Mouse (Mus musculus) heart, postnatal 14 days (tissue): ENCODE measurements around the gene Vmn1r69. TPM values are rescaled to one million over a fixed set of nuclear protein-coding genes. Genes with fewer than 3 reads are reported as not detected.

Source experiments
- DNase-seq, 2 experiments: peaks; one replicate each; pipeline ENCODE4 v3.0.0; 2021 to 2022
- intact Hi-C: fragments of 180-260 bp; cut with DNase I; formaldehyde crosslinking; loops from one replicate; pipeline ENCODE4 v1.15.1; 2025
- long read RNA-seq, 2 experiments: library from polyadenylated mRNA; stranded (forward); transcript quantifications; one replicate each; pipeline ENCODE4 v2.0.0; 2021
- total RNA-seq, 2 experiments: library from RNA; stranded (reverse); gene quantifications; 2 replicates each; pipeline ENCODE4 v1.2.3; 2021

Vmn1r69 gene
- total RNA-seq = not detected
- long read RNA-seq, experiment 1 = 0 reads
- long read RNA-seq, experiment 2 = 0 reads

- intact Hi-C loops = no loop called here
- DNase-seq = no peak
Measured at GRCm38 (mm10) chr7:10613559-10613958, at the start of gene Vmn1r69. Gene Vmn1r69 (minus strand): TSS chr7:10613659.

GRCm38 (mm10) chr7:10631232-10631631 lies 17.8 kb upstream of the Vmn1r69 start, which contains the start of gene Vmn1r70:
Gene Vmn1r70 (plus strand): TSS chr7:10631532.
- intact Hi-C loops = no loop called here
- DNase-seq = no peak

- no peak for DNase-seq
- intact Hi-C loops = no loop called here
Measured at GRCm38 (mm10) chr7:10558385-10558784, 55.1 kb downstream of the Vmn1r69 start, which contains the start of gene Vmn1r68. Gene Vmn1r68 (minus strand): TSS chr7:10558485.

Other genes with a start within 250 kb of the Vmn1r69 start
- not detected for gene Vmn1r67, start 170.3 kb downstream of the Vmn1r69 start, total RNA-seq
- 1 to 10 TPM; 1.7 to 2.1 TPM for gene Zik1, start 118.3 kb downstream of the Vmn1r69 start, total RNA-seq
- gene Vmn1r68, start 55.2 kb downstream of the Vmn1r69 start, total RNA-seq = not detected
- not detected for gene Vmn1r70, start 17.9 kb upstream of the Vmn1r69 start, total RNA-seq
- not detected for gene Nlrp4b, start 74.1 kb upstream of the Vmn1r69 start, total RNA-seq
- gene Vmn1r71, start 140.7 kb upstream of the Vmn1r69 start, total RNA-seq = not detected